Mouse (Mus musculus) urinary bladder, postnatal 14 days (tissue): ENCODE results near the gene Olfr954.
A peak's percentile ranks its signal among the peaks of the same experiment; 100 is the strongest.

Experiments used
- DNase-seq: peaks from one replicate; pipeline ENCODE4 v3.0.0; 2021; ENCODE audit warnings: low spot score

Olfr954 gene

DNA sequence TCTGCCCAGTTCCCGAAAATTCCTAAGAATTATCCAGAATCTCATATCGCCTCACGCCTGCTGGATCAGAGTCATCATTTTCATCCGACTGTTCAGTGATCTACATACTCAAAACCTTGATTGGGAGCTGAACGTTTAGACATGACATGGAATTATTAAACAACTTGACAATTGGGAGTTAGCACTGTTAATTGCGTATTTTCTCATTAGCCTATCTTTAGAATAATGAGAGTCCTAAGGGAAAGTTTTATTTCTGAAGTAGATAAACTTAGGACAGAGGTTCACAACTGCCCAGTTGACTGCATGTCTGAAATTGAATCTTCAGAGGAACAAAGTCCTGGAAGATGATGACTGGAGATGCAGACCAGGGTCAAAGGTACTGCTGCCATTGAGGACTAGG lies at the start of gene Olfr954:
Gene Olfr954, plus strand, starts transcription at position 301 of the 400 bp plus-strand sequence.
- no peak for DNase-seq

DNA sequence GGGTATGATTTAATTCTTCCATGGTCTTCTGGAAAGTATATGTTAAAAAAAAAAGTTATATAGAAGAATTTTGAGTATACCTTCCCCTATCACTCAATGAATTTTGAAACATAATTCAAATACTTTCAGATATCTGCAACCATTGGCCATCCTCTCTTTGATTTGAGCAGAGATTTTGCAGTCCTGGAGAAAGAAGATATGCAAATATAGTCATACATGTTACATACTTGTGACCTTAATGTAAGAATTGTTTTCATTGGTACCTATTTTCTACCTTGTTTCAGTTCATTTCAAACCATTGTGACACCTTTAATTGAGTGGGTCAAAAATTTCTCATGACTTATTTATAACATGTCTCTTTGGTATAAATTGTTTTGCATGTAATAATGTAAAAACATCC lies 29.5 kb upstream of the Olfr954 start, which contains the start of gene Olfr952:
Gene Olfr952, minus strand, starts transcription at position 101 of the 400 bp plus-strand sequence.
- no peak for DNase-seq

DNA sequence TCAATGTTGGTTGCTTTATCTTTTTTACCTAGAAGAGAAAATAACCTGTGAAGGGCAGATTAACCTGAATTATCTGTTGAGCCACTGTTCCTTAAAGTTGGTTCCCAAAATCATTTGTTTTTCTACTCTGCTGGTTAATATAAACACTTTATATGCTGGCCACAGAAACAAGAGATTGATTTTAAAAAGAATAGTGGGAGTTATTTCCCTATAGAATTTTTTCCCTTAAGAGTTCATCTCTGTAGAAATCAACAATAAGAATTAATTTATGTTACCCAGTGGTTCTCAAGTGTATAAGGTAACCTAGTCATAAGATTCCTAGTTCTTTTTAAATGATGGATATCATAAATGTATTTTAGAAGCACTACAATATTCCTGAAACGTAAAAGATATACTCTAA lies 15.3 kb downstream of the Olfr954 start, which contains the start of gene Olfr955:
Gene Olfr955, minus strand, starts transcription at position 101 of the 400 bp plus-strand sequence.
- DNase-seq, result no peak

DNA sequence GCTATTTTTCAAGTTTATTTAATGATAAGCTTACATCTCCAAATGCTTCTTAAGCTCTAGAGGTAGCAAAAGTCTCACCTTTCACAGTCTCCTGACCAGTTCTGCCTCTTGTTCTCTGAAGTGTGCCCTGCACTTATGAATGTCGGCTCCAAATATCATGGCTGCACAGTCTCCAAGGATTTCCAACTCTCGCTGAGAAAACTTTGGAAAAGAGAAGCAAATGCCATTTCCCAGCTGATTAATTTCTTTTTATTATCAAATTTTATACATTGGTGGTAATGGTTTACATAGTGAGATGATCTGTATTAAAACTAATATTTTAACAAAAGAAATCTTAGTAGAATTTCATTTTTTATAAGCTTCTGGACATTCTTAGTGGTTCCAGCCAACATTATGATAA lies 37.4 kb downstream of the Olfr954 start, which contains the start of gene Olfr44:
Gene Olfr44, minus strand, starts transcription at position 101 of the 400 bp plus-strand sequence.
- DNase-seq, result no peak

DNA sequence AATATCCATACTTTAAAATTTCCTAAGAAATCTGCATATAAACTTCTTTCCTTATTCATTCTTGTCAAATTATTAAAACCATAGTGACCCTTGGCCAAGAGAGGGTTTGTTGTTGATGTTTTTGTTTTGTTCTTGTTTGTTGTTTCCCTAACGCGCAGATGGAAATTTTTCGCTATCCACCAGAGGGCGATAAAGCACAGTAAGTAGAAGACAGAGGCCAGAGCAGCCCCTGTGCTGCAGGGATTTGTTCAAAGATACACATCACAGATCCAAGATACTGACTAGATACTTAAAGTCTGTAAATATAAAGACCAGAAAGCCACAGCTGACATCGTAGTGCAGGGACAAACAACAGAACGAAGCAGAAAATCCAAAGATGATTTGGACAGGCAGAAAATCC lies 52.5 kb downstream of the Olfr954 start:
- DNase-seq, result peak; percentile 43

DNA sequence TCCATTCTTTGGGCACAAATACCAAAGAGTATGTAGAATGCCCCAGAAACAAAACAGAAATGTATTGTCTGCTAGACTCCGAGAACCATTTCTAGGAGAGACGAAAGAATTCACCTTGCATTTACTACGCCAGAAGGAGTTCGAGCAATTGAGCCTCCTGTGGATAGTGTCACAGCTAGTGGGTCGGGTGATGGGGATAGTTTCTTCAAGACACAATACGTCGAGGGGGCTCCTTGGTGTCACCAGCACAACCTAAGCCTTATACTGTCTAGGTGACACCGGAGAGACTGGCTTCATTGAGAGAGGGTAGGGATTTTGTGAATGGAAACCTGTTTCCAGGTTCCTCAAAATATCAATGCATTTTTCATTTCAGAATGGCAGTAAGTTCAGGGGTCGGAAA lies 52.9 kb downstream of the Olfr954 start:
- DNase-seq, result no peak
